Mouse (Mus musculus) kidney, adult 2 months (tissue): ENCODE data around the gene Gja5.

ENCODE experiments used
- CTCF ChIP-seq: fragments of 200-500 bp; conservative IDR thresholded peaks from 2 replicates; pipeline ENCODE4 v1.5.1; 2011; ENCODE audit warnings: low read depth, mild to moderate bottlenecking, control low read depth, low read length, moderate library complexity, mixed read lengths; ENCODE audit not compliant: insufficient read depth, insufficient read length
- POLR2A ChIP-seq: fragments of 200-500 bp; IDR thresholded peaks from one replicate; pipeline ENCODE4 v1.6.1; 2011; ENCODE audit warnings: low read depth, low read length, control low read depth

- no peak for TF ChIP-seq POLR2A
- no peak for TF ChIP-seq CTCF
Measured at GRCm38 (mm10) chr3:96881557-96881956, 22.9 kb upstream of the Gja5 start.
